36 mouse cellular contexts compared by ENCODE assay signal in the genomic region with DNA sequence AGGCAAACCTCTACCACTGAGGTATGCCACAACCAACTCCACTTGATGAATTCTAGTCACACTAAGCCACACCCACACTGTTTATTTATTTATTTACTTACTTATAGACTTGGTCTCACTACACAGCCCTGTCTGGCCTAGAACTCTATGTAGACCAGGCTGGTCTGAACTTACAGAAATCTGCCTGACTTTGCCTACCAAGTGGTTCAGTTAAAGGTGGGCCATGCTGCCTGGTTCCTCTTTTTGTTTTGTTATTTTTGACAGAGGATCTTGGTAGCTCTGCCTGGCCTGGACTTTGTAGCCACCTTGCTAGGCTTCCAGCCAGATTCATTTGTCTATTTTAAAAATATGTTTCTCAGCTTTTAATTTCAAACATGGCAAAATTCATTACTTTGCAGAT. TPM values are rescaled to one million over a fixed set of nuclear protein-coding genes. Genes with fewer than 3 reads are reported as not detected.
"Had no signal": no experiment of that assay in that cellular context is flagged by ENCODE, and none has a peak within 500 bp of the region (broad histone marks: within the 10 kb centered on the region; RNA-seq: fewer than 3 reads in every experiment).

No protein-coding gene starts in this region.

- H3K4me1 ChIP-seq: heart, embryonic 12.5 days; heart, embryonic 13.5 days; heart, embryonic 15.5 days; hindbrain, embryonic 10.5 days; hindbrain, embryonic 12.5 days; hindbrain, embryonic 13.5 days; hindbrain, embryonic 15.5 days; intestine, embryonic 15.5 days; kidney, embryonic 15.5 days had no signal

- H3K9me3 ChIP-seq: heart, embryonic 12.5 days; heart, embryonic 13.5 days; heart, embryonic 15.5 days; hindbrain, embryonic 10.5 days; hindbrain, embryonic 12.5 days; hindbrain, embryonic 13.5 days; hindbrain, embryonic 15.5 days; intestine, embryonic 15.5 days; kidney, embryonic 15.5 days had no signal

- H3K27ac ChIP-seq: heart, embryonic 13.5 days; heart, embryonic 15.5 days; hindbrain, embryonic 10.5 days; hindbrain, embryonic 12.5 days; hindbrain, embryonic 13.5 days; hindbrain, embryonic 14.5 days; hindbrain, embryonic 15.5 days; hindbrain, postnatal 0 days; intestine, embryonic 15.5 days; kidney, embryonic 15.5 days; kidney, postnatal 0 days; layer of hippocampus, adult 2 months; left cerebral cortex, adult 2 months had no signal

- H3K4me3 ChIP-seq: heart, embryonic 12.5 days; heart, embryonic 13.5 days; heart, embryonic 15.5 days; hindbrain, embryonic 10.5 days; hindbrain, embryonic 12.5 days; hindbrain, embryonic 13.5 days; hindbrain, embryonic 15.5 days; intestine, embryonic 15.5 days; kidney, embryonic 15.5 days; layer of hippocampus, adult 2 months; left cerebral cortex, adult 2 months had no signal

- H3K9ac ChIP-seq: heart, embryonic 12.5 days; heart, embryonic 13.5 days; heart, embryonic 15.5 days; hindbrain, embryonic 12.5 days; hindbrain, embryonic 13.5 days; hindbrain, embryonic 14.5 days; hindbrain, embryonic 15.5 days; intestine, embryonic 15.5 days; kidney, embryonic 15.5 days had no signal

- H3K27me3 ChIP-seq: heart, embryonic 12.5 days; heart, embryonic 13.5 days; heart, embryonic 15.5 days; hindbrain, embryonic 12.5 days; hindbrain, embryonic 13.5 days; hindbrain, embryonic 15.5 days; intestine, embryonic 15.5 days; kidney, embryonic 15.5 days had no signal

- ATAC-seq: hindbrain, embryonic 16.5 days; hindbrain, postnatal 0 days; inflammation-experienced regulatory T-cells, adult 6 months; intestine, embryonic 15.5 days; intestine, embryonic 16.5 days; intestine, postnatal 0 days had no signal

- H3K36me3 ChIP-seq: heart, embryonic 12.5 days; heart, embryonic 15.5 days; hindbrain, embryonic 10.5 days; hindbrain, embryonic 15.5 days; intestine, embryonic 15.5 days; kidney, embryonic 15.5 days had no signal

- DNase-seq: heart, postnatal 10 days; heart, postnatal 14 days; heart, postnatal 36 days; heart, postnatal 4 days; kidney, adult 11 months; kidney, adult 18-20 months; kidney, adult 2 months; kidney, adult 8-10 months; kidney, adult 9 months; kidney, postnatal 10 days; kidney, postnatal 14 days; kidney, postnatal 36 days; kidney, postnatal 4 days; layer of hippocampus, adult 9-11 months; layer of hippocampus, postnatal 36 days had no signal

- H3K4me2 ChIP-seq: heart, embryonic 12.5 days; heart, embryonic 13.5 days; heart, embryonic 15.5 days; hindbrain, embryonic 12.5 days; hindbrain, embryonic 13.5 days; hindbrain, embryonic 14.5 days; hindbrain, embryonic 15.5 days; intestine, embryonic 15.5 days; kidney, embryonic 15.5 days had no signal

RNA-seq across cellular contexts. Expression of a gene that starts 11.3 kb away (rescaled TPM):
- total RNA-seq: heart, postnatal 10 days; heart, postnatal 14 days; heart, postnatal 25 days; heart, postnatal 36 days; heart, postnatal 4 days; hematopoietic stem cell, adult 5-6 weeks had no signal
- polyA plus RNA-seq: kidney, adult 2 months; kidney, embryonic 14.5 days had no signal
